Mouse (Mus musculus) right cerebral cortex, adult 18-20 months (tissue): Measurements from ENCODE around the gene Apon.
"Not testable (repeated sequence)": the region's sequence is repeated elsewhere in the genome, so short reads cannot be mapped to it uniquely, and the experiment has no call there.

Experiments
- DNase-seq: peaks from one replicate; pipeline ENCODE4 v3.0.0; 2022; ENCODE audit warnings: mixed read lengths

Gene Apon

DNA sequence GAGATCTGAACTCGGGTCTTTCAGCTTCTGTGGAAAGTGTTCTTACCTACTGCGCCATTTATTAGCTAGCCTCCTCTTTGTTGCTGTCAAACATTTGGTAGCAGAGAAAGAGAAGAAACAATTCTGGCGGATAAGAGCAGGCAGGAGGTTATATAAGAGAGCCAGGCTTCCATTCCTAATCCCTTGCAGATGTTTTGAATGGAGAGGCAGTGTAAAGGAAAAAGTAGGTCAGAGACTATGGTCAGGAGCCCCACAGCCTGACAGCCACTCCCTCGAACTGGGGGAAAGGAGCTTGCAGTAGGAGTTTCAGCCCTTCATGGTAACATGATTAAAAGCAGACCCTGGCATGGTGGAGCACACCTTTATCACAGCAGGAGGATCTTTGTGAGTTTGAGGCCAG, 17.6 kb upstream of the Apon start:
- no peak for DNase-seq

DNA sequence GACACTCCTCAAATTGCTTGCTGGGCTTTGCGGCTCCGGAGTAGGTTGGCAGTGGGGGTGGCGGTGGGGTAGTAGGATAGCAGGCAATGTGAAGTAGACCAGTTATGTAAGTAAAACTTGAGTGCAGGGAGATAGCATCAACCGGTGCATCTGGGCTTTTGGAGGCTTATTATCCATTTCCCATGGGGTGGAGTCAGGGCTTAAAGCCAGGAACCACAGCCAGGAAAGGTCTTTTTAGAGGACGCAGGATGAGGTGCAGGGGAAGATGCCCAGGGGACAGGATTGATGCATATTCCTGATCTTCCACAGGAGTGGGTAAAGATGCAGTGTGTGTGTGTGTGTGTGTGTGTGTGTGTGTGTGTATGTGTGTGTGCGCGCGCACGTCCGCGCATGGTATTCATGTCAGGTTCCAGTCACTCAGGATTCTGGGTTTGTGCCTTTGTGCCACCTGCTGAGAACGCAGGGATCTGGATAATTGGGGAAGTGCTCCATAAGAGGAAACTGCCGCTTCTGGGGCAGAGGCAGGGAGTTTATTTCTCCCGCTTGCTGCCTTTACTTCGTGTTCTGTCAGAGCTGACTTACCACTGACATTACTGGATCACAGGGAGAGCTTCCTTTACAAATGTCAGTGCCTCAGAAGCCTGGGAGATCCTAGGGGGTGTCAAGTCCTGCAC, 16.0 kb upstream of the Apon start:
- DNase-seq: peak; percentile 50

DNA sequence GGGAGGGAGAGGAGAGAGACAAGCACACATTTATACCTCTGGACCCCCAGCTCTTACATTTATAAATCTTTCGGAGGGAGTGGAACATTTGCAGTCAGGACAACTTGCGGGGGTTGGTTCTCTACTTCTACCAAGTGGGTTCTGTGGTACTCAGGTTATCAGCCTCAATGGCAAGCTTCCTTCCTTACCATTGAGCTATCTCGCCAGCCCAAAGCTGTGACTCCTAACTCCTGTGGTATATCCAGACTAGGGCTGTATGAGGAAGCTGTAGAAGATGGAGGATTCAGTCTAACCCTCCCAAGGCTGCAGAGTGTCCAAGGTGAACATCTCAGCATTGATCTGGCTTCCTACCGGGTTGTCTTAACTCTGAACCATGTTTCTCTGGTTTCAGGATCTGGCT, 14.8 kb upstream of the Apon start:
- no peak for DNase-seq

DNA sequence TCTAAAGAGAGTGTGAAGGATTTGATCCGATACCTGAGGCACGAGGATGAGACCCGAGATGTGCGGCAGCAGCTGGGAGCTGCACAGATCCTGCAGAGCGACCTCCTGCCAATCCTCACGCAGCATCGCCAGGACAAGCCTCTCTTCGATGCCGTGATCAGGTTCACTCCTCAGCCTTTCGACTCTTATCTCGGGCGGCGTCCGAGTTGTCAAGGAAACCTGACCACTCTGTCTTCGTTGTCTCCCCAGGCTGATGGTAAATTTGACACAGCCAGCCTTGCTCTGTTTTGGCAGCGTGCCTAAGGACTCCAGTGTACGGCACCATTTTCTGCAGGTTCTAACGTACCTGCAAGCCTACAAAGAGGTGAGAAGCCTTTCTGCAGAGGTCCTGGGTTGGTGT, 13.8 kb upstream of the Apon start:
- no peak for DNase-seq

DNA sequence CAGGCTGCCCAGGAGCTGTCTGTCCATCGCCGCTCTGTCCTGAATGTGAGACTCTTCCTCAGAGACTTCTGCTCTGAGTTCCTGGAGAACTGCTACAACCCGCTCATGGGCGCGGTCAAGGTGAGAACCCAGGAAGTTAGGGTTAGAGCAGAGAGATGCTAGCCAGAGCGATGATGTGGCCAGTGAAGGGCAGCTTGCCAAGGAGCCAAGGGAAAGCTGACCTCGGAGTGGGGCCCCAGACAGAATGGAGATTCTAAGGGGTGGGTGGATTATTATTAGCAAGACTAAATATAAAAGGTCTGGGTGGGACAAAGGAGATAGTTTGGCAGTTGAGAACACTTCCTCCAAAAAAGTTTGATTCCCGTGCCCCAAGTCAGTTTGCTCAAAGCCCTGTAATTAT, 10.6 kb upstream of the Apon start:
- no peak for DNase-seq

DNA sequence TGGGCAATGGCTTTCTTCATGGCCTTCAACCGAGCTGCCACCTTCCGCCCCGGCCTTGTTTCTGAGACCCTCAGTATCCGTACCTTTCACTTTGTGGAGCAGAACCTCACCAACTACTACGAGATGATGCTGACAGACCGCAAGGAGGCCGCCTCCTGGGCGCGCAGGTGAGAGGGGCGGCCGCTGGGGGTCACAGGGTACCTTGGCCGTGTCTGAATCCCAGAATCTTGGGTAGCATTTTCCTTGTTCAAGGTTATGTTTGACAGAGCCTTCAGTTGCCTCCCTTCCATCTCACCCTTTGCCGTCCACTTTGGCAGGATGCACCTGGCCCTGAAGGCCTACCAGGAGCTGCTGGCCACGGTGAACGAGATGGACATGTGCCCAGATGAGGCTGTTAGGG, 9.8 kb upstream of the Apon start:
- no peak for DNase-seq

DNA sequence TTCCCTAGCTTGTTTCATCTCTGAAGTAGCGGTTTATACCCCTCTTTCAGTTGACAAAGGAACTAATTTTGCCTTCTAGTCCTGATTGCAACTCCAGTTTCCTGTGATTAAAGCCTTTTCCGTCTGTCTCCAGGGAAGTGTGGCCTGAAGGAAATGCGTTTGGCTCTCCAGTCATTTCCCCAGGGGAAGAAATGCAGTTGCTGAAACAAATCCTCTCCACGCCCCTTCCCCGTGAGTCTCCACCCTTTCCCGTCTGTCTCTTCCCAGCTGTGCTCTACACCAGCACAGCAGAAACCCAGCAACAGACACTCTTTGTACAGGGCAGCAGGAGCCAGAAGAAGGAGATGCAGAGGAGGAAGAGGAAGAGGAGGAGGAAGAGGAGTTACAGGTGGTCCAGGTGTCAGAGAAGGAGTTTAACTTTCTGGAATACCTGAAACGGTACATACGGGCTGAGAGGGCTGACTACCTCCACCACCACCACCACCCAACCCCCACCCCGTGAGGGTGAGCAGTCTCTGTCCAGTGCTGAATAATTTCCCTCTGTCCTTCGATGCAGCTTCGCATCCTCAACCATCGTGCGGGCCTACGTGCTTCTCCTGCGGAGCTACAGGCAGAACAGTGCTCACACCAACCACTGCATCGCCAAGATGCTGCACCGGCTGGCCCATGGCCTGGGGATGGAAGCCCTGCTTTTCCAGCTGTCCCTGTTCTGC, 6.7 kb upstream of the Apon start:
- DNase-seq: no peak

DNA sequence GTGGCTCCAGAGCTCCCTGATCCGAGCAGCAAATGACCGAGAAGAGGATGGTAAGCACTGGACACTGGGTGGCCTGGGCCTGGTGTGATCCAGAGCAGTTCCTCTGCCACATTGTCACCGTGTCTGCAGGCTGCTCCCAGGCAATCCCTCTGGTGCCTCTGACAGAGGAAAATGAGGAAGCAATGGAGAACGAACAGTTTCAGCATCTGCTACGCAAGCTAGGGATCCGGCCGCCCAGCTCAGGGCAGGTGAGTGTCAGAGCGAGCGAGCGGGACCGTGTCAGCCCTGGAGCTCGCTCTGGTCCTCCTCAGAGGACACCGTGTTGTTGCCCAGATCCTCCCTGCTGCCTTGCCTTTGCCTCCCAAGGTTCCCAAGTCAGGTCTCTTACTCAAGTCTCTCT, 3.3 kb upstream of the Apon start:
- no peak for DNase-seq

DNA sequence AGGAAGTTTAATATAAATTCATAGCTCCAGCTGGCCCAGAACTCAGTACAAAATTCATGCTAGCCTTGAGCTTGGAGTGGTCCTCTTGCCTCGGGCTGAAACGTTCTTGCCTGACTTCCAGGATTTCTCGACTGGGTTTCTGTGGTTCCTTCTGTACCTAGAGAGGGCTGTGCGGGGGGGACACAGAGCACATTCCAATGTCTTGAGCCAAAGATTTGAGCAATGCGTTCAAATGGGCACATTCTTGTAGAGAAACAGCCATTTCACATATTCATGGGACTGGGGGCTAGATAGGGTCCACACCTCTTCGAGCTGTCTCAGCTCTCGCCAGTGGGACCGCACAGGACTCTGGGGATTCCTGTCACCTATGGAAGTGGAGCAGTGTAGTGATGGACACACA, 2.0 kb downstream of the Apon start:
- DNase-seq: no peak

DNA sequence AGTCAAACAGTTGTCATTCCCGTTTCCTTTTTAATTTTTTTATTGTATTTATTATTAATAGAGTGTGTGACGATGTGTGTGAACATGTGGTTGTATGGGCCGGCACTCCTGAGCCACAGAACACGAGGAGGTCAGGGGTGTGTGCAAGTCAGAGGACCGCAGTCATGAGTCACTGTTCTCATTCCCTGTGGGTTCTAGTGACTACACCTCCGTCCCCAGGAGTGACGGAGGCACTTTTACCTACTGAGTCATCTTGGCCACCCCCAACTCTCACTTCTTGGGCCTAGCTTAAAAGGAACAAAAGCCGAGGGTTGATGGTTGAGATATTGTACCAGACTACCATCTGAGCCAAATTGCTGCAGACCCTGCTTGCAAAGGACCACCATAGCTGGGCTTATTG, 2.4 kb downstream of the Apon start:
- DNase-seq: peak; percentile 39

DNA sequence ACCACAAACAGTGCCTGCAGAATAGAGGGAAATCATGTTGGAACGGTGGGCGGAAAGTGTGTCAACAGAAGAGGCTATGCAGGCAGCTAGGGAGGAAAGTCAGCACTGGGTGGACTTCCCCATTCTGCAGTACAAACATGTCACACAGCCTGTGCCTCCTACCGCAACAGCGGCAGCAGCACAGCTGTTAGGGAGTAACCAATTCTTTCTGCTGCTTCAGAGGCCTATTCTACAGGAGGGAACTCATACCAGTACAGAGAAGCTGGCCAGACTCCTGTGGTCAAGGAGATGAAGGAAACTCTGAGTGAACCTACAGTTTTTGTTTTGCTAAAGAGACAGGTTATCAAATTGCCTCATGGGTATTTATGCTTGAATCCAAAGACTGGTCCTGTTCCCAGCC, 5.1 kb downstream of the Apon start:
- DNase-seq: no peak

DNA sequence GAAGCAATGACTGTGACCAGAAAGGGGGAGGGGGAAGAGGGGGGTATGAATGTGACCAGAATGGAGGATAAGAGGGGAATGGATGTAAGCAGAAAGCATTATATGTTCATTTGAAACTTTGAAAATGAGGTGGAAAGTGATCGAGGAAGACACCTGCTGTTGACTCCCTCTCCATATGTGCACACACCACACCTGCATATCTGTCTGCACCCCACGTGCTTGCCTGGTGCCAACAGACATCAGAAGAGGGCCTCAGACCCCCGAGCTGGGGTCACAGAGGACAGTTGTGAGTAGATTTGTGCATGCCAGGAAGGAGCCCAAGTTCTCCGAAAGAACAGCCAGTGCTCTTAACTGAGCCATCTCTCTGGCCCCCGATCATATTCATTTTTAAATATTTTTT, 6.0 kb downstream of the Apon start:
- DNase-seq: no peak

DNA sequence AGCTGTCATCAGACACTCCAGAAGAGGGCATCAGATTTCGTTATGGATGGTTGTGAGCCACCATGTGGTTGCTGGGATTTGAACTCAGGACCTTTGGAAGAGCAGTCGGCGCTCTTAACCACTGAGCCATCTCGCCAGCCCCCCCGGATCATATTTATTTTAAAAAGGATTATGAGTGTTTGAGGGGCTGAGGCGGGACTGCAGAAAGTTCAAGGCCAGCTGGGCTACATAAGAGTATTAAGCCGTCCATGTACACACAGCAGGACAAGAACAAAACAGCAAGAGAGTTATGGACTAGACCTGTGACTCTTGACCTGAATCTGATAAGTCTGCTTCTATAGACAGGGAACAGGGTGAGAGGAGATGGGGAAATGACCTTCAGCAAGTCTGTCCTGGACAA, 6.5 kb downstream of the Apon start:
- not testable (repeated sequence) for DNase-seq

DNA sequence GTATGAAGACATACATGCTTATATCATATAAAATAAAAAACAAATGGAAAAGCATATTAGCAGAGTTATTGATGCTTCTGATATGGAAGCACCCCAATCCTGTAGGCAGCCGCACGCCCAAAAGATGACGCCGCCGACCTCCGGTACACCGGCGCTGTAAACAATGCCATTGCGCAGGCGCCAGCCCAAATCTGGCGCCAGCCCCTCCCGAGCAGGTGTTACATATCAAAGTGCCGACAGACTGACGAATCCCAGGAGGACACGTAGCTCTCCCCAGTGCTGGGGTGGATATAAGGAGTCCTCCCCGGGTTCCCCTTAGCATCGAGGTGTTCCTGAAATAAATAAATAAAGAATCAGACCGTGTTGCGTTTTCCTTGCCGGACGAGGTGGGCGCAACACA, 8.4 kb downstream of the Apon start:
- DNase-seq: no peak

DNA sequence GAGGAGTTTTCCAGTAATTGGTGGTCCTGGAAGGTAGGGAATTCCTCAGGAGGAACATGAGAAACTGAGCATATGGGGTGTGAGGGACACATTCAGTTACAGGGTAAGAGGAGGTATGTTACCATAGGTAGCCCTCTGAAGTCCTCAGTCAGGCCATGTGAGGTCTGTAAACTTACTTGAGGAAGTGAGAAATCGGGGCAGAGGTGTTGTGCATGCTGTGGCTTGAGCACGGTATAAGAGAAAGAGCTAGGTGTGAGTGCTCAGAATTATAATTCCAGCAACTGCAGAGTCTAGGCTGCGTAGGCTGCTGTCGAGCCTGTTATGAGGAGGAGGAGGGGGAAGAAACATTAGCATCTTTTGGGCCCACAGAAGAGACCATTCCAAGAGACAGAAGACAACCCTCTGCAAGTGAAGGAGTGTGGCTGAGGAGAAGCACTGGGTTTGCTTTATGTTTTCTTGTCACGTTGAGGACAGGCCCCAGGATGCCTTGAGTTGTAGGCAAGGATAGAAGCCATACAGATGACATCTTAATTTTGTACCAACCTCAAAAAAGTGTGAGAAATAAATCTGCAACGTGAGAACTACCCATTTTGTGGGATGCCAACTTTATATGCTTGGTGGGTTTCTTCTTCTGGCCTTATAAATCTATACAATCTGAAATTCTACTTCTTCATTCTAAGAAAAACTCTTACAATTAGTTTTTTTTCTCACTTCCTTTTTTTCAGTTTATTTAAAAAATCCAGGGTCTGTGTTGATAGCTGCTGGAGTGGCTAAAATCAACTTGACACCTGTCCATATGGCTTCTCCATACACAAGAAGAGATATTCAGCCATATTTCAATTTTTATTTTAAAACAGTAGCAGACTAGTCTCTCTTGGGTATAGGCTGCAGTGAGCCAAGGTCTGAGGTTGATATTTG, 9.8 kb downstream of the Apon start:
- DNase-seq: peak; percentile 42

DNA sequence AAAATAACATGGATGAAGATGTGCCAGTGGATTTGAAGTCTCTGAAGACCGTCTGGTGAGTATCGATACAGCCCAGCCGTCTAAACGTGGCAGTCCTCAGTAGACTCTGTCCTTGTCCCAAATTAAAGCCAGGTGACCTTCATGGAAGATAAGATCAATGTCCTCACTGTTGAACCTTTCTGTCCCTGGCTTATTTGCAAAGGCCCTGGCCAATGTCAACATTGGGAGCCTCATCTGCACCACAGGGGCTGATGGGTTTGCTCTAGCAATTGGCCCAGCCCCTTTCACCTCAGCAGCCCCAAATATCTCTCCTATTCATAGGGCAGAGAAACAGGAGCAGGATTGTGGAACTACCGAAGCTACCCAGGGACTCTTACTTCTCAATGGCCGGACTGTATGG, 14.5 kb downstream of the Apon start, which contains the start of gene Apof:
Gene Apof (plus strand): TSS at position 301 of the 400 bp plus-strand sequence.
- DNase-seq: no peak

DNA sequence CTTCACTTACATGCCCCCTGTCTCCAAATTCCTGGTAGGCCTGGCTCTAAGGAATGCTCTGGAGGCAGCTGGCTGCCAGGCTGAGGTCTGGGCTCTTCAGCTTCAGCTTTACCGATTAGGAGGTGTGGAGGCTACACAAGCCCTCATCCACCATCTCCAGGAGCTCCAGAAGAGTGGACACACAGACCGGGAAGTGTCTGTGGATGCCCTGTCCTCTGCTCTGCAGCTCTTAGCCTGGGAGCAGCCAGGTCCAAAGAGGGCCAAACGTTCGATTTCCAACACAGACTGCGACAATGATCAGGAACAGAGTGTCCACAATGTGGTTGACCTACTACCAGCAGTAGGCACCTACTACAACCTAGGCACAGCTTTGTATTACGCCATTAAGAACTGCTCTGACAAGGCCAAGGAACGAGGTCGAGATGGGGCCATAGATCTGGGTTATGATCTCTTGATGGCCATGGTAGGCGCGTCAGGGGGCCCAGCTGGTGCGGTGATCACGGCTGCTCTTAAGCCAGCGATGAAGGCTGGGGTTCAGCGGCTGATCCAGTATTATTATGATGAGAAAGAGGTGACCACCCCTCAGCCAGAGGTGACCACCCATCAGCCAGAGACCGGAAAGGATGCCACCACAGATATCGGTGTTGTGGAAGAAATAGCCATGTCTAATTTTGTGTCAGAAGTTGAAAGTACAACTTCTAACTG, 15.5 kb downstream of the Apon start:
- no peak for DNase-seq

DNA sequence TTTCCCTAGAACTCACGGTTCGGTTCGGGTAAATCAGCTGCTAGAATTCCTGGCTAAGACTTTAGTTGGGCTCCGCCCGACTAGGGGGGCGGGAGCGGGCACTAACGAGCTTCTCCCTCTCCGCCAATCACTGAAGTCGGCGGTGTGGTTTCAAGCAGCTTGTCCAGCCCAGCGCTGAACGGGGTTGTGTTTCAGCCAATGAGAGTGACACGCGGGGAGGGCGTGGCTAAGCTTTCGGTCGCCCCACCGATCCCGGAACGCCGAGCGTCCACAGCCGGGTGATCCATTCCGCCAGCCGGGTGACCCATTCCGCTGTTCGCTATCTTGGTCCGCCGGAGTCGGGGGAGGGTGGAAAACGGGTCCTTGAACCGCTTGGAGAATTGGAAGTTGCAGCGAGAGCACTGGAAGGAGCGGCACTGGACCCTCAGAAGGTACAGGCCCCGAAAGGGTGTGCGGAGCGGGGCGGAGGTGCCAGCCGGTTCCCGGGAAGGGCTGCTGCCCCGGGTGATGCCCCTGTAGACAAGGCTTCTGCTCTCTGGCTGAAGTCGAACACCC, 16.5 kb downstream of the Apon start, which contains the start of gene Stat2:
Gene Stat2 (plus strand): TSS at position 273 of the 555 bp plus-strand sequence.
- peak; percentile 98 for DNase-seq

DNA sequence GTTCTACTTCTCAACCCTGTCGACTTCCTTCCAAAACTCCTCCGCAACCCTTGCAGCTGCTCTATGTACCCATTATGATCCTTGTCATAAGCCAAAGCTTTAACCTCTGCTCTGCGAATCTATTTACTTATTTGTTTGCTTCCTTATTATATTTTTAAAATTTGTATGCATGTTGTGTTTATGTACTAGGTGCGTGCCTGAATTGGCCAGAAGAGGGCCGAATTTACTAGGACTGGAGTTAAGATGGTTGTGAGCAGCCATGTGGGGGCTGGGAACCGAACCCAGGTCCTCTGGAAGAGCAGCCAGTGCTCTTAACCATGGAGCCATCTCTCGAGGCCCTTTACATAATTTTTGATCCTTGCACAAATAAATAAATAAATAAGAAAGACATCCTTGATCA, 17.0 kb downstream of the Apon start:
- DNase-seq: no peak

DNA sequence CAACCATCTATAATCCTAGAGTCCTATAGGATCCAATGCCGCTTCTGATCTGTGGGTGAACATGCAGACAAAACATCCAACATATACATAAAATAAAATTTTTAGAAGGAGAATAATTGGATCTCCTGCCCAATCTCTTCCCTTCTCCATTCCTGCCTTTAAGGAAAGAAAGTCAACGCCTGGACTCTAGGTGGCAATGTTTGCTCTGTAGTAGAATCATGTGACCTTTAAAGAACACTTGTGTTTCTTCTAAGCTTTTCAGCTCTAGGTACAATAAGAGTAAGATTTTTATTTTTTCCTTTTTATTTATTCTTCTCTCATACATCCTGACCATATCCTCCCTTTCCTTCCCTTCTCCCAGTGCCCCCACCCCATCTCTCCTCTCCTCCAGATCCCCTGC, 18.0 kb downstream of the Apon start:
- no peak for DNase-seq

DNA sequence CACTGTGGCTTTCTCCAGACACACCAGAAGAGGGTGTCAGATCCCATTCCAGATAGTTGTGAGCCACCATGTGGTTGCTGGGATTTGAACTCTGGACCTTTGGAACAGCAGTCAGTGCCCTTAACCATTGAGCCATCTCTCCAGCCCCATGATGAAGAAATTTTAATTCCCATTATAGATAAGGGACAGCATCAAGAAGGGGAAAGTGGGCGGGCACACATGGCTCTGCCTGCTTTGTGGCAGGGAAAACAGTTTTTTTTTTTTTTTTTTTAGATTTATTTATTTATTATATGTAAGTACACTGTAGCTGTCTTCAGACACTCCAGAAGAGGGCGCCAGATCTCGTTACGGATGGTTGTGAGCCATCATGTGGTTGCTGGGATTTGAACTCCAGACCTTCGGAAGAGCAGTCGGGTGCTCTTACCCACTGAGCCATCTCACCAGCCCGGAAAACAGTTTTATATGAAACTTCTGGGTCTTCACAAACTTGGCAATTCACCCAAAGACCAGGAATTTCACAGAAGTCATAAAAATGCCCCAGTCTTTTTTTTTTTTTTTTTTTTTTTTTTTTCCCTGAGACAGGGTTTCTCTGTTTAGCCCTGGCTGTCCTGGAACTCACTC, 19.0 kb downstream of the Apon start:
- DNase-seq: not testable (repeated sequence)

DNA sequence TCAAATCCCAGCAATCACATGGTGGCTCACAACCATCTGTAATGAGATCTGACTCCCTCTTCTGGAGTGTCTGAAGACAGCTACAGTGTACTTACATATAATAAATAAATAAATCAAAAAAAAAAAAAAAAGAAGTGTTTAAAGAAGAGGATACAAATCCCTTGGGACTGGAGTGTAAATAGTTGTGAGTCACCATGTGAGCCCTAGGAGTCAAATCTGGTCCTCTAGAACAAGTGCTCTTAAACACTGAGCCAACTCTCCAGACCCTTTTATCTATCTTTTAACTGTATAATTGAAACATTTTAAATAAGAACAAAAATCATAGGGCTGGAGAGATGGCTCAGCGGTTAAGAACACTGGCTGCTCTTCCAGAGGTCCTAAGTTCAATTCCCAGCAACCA, 21.5 kb downstream of the Apon start:
- not testable (repeated sequence) for DNase-seq
